Comparison of ENCODE assay signal across 22 mouse cellular contexts in genomic region chr10:44027226-44027625, GRCm38 (mm10).
A peak's percentile ranks its signal among the peaks of the same experiment; 100 is the strongest.
DNase-seq lines count a peak whose midpoint lies in the region; ATAC-seq and TF ChIP-seq lines count a peak whose summit lies in the region.
"Had no signal": no experiment of that assay in that cellular context is flagged by ENCODE, and none has a peak within 500 bp of the region (broad histone marks: within the 10 kb centered on the region; RNA-seq: fewer than 3 reads in every experiment).

No protein-coding gene starts in this region.

- H3K9ac ChIP-seq in lung, embryonic 14.5 days = no peak overlapping the region
- no peak overlapping the region for H3K9ac ChIP-seq in hindbrain, embryonic 13.5 days
- H3K9ac ChIP-seq: embryonic facial prominence, embryonic 12.5 days; forebrain, embryonic 13.5 days; forebrain, embryonic 15.5 days; forebrain, postnatal 0 days had no signal

- 45% methylated on average over 1 of the region's 1 CpGs for WGBS in lung, embryonic 14.5 days
- 77% methylated on average over 1 of the region's 1 CpGs for WGBS in hindbrain, embryonic 13.5 days

- no peaks in the 10 kb centered on the region for H3K9me3 ChIP-seq in lung, embryonic 14.5 days (ENCODE audit: low read depth, low read length)
- H3K9me3 ChIP-seq in hindbrain, embryonic 13.5 days = no peaks in the 10 kb centered on the region
- H3K9me3 ChIP-seq: embryonic facial prominence, embryonic 10.5 days; embryonic facial prominence, embryonic 12.5 days; forebrain, embryonic 13.5 days; forebrain, embryonic 15.5 days; G1E had no signal

- no peak overlapping the region for H3K27ac ChIP-seq in lung, embryonic 14.5 days (ENCODE audit: low read depth)
- no peak overlapping the region for H3K27ac ChIP-seq in hindbrain, embryonic 13.5 days
- H3K27ac ChIP-seq: embryonic facial prominence, embryonic 10.5 days; embryonic facial prominence, embryonic 12.5 days; forebrain, embryonic 13.5 days; forebrain, embryonic 15.5 days had no signal

- no peak overlapping the region for H3K4me3 ChIP-seq in lung, embryonic 14.5 days (ENCODE audit: low read depth, low read length)
- no peak overlapping the region for H3K4me3 ChIP-seq in hindbrain, embryonic 13.5 days
- H3K4me3 ChIP-seq: embryonic facial prominence, embryonic 10.5 days; embryonic facial prominence, embryonic 12.5 days; forebrain, embryonic 13.5 days; forebrain, embryonic 15.5 days had no signal

- ATAC-seq in lung, embryonic 14.5 days (ENCODE audit: insufficient read depth) = no peak
- no peak for ATAC-seq in hindbrain, embryonic 13.5 days (ENCODE audit: low FRiP score)
- ATAC-seq: CD4-positive, CD25-positive, alpha-beta regulatory T cell, adult 4 months; forebrain, embryonic 13.5 days; forebrain, embryonic 15.5 days; forebrain, postnatal 0 days had no signal

- no peak for TF ChIP-seq CTCF in lung, embryonic 14.5 days (IDR thresholded peaks at IDR 0.05; ENCODE audit: low read depth)

- H3K27me3 ChIP-seq in lung, embryonic 14.5 days (ENCODE audit: insufficient read depth, low read length) = no peaks in the 10 kb centered on the region
- H3K27me3 ChIP-seq in hindbrain, embryonic 13.5 days = no peaks in the 10 kb centered on the region
- H3K27me3 ChIP-seq: CH12.LX; embryonic facial prominence, embryonic 12.5 days; forebrain, embryonic 13.5 days; forebrain, embryonic 15.5 days had no signal

- DNase-seq in cerebellum, postnatal 10 days = peak; percentile 47 to 48
- DNase-seq in cerebellum, postnatal 4 days (ENCODE audit: low spot score in 2 of 2) = no peak
- peak; percentile 30 for DNase-seq in lung, embryonic 14.5 days
- DNase-seq in lung, postnatal 10 days = no peak
- DNase-seq in NIH3T3 (ENCODE audit: low read depth) = peak; percentile 91
- no peak for DNase-seq in gastrocnemius, adult 18-20 months (ENCODE audit: low spot score)
- DNase-seq: adrenal gland, adult 8-10 months; adrenal gland, postnatal 36 days; B cell, adult 2 months; cerebellum, adult 11-12 months; cerebellum, adult 2 months; cerebellum, adult 9-10 months; cerebellum, postnatal 36 days; forebrain, postnatal 0 days had no signal

- no peaks in the 10 kb centered on the region for H3K36me3 ChIP-seq in lung, embryonic 14.5 days (ENCODE audit: insufficient read depth)
- H3K36me3 ChIP-seq in hindbrain, embryonic 13.5 days = no peaks in the 10 kb centered on the region
- H3K36me3 ChIP-seq: embryonic facial prominence, embryonic 10.5 days; embryonic facial prominence, embryonic 12.5 days; forebrain, embryonic 15.5 days; G1E had no signal

- no peak overlapping the region for H3K4me2 ChIP-seq in lung, embryonic 14.5 days
- no peak overlapping the region for H3K4me2 ChIP-seq in hindbrain, embryonic 13.5 days
- H3K4me2 ChIP-seq: embryonic facial prominence, embryonic 12.5 days; forebrain, embryonic 13.5 days; forebrain, embryonic 15.5 days had no signal

- H3K4me1 ChIP-seq in lung, embryonic 14.5 days (ENCODE audit: insufficient read depth) = no peaks in the 10 kb centered on the region
- H3K4me1 ChIP-seq in hindbrain, embryonic 13.5 days (replicated peaks) = no peaks in the 10 kb centered on the region
- H3K4me1 ChIP-seq: embryonic facial prominence, embryonic 10.5 days; embryonic facial prominence, embryonic 12.5 days; forebrain, embryonic 13.5 days; forebrain, embryonic 15.5 days had no signal

Comparison
In these comparisons a context has a peak if more than half of its experiments do, and no peak if none do; other contexts are left out.
1. DNase-seq: peak in cerebellum, postnatal 10 days (2 of 2), lung, embryonic 14.5 days (single experiment) and NIH3T3 (single experiment); none in cerebellum, postnatal 4 days (0 of 2), lung, postnatal 10 days (single experiment) and gastrocnemius, adult 18-20 months (single experiment).